Mouse (Mus musculus) kidney, adult 2 months (tissue): ENCODE results near the gene Suv39h2.

Experiments used
- CTCF ChIP-seq: fragments of 200-500 bp; conservative IDR thresholded peaks from 2 replicates; pipeline ENCODE4 v1.5.1; 2011; ENCODE audit warnings: low read depth, mild to moderate bottlenecking, control low read depth, low read length, moderate library complexity, mixed read lengths; ENCODE audit not compliant: insufficient read depth, insufficient read length
- POLR2A ChIP-seq: fragments of 200-500 bp; IDR thresholded peaks from one replicate; pipeline ENCODE4 v1.6.1; 2011; ENCODE audit warnings: low read depth, low read length, control low read depth

- TF ChIP-seq CTCF = no peak
- no peak for TF ChIP-seq POLR2A
These were observed 43.9 kb downstream of the Suv39h2 start for GRCm38 (mm10) chr2:3430956-3431355.
